Mouse (Mus musculus): ENCODE measurements at regions not wholly inside any gene's neighbourhood (a gene's known extent, or its start where the extent isn't known, plus 50 kb on each side); places are given as distances from the start of the nearest gene placed in this dataset.
A peak's percentile ranks its signal among the peaks of the same experiment; 100 is the strongest.
"Not testable (repeated sequence)": the region's sequence is repeated elsewhere in the genome, so short reads cannot be mapped to it uniquely, and the experiment has no call there.

GRCm38 (mm10) chr3:20776964-20777304 lies 410.0 kb upstream of the Agtr1b start:
- TF ChIP-seq CTCF (conservative IDR thresholded peaks at IDR 0.05) = no peak
- no peak for DNase-seq (ENCODE audit: low spot score in 2 of 2)
- no peak overlapping the region for H3K4me3 ChIP-seq
- H3K27ac ChIP-seq = 0 out of 2 replicates have a peak overlapping the region, but pooled peaks have one; percentile 23

GRCm38 (mm10) chr3:20776128-20776963 lies 409.4 kb upstream of the Agtr1b start:
- no peak overlapping the region for H3K4me3 ChIP-seq
- H3K27ac ChIP-seq = peak overlapping the region; percentile 64; the same call in 1 of the 2 replicates
- DNase-seq (ENCODE audit: low spot score in 2 of 2) = peak; percentile 22 to 54
- no peak for TF ChIP-seq CTCF (conservative IDR thresholded peaks at IDR 0.05)

- no peak for TF ChIP-seq CTCF (conservative IDR thresholded peaks at IDR 0.05)
- peak; percentile 23 to 66 for DNase-seq (ENCODE audit: low spot score in 2 of 2)
- Histone ChIP-seq H3K27ac (peak overlapping the region; percentile 56; the same call in 1 of the 2 replicates), H3K4me3 (no peak overlapping the region)
These were observed 367.3 kb upstream of the Agtr1b start for GRCm38 (mm10) chr3:20734302-20734701.

GRCm38 (mm10) chr3:20732005-20732404 lies 365.0 kb upstream of the Agtr1b start:
- DNase-seq (ENCODE audit: low spot score in 2 of 2) = no peak
- TF ChIP-seq CTCF (conservative IDR thresholded peaks at IDR 0.05) = no peak
- H3K4me3 ChIP-seq = no peak overlapping the region
- no peak overlapping the region for H3K27ac ChIP-seq

- TF ChIP-seq CTCF (conservative IDR thresholded peaks at IDR 0.05) = no peak
- DNase-seq (ENCODE audit: low spot score in 2 of 2) = no peak
- Histone ChIP-seq H3K27ac (no peak overlapping the region), H3K4me3 (no peak overlapping the region)
These were observed 363.5 kb upstream of the Agtr1b start for GRCm38 (mm10) chr3:20730481-20730880.

- H3K27ac ChIP-seq; DNase-seq (ENCODE audit: low spot score in 2 of 2); H3K4me3 ChIP-seq: not testable (repeated sequence)
These were observed 362.8 kb upstream of the Agtr1b start for GRCm38 (mm10) chr3:20729776-20730175.

- DNase-seq (ENCODE audit: low spot score in 2 of 2) = no peak
- Histone ChIP-seq H3K4me3 (no peak overlapping the region), H3K27ac (no peak overlapping the region)
- no peak for TF ChIP-seq CTCF (conservative IDR thresholded peaks at IDR 0.05)
These were observed 347.7 kb upstream of the Agtr1b start for GRCm38 (mm10) chr3:20714671-20715070.

- Histone ChIP-seq H3K4me3 (no peak overlapping the region), H3K27ac (no peak overlapping the region)
- DNase-seq (ENCODE audit: low spot score in 2 of 2) = no peak
- no peak for TF ChIP-seq CTCF (conservative IDR thresholded peaks at IDR 0.05)
These were observed 342.7 kb upstream of the Agtr1b start for GRCm38 (mm10) chr3:20709661-20710060.

GRCm38 (mm10) chr3:20695322-20695859 lies 328.4 kb upstream of the Agtr1b start:
- DNase-seq (ENCODE audit: low spot score in 2 of 2) = peak in 1 of 2 experiments; percentile 30
- Histone ChIP-seq H3K4me3 (no peak overlapping the region), H3K27ac (no peak overlapping the region)
- TF ChIP-seq CTCF (conservative IDR thresholded peaks at IDR 0.05) = no peak

- Histone ChIP-seq H3K4me3 (no peak overlapping the region), H3K27ac (no peak overlapping the region)
- TF ChIP-seq CTCF (conservative IDR thresholded peaks at IDR 0.05) = no peak
- no peak for DNase-seq (ENCODE audit: low spot score in 2 of 2)
These were observed 314.0 kb upstream of the Agtr1b start for GRCm38 (mm10) chr3:20680944-20681494.

GRCm38 (mm10) chr3:20661883-20662282 lies 294.9 kb upstream of the Agtr1b start:
- DNase-seq (ENCODE audit: low spot score in 2 of 2) = peak; percentile 31
- no peak for TF ChIP-seq CTCF (conservative IDR thresholded peaks at IDR 0.05)
- H3K4me3 ChIP-seq = no peak overlapping the region
- H3K27ac ChIP-seq = peak overlapping the region; percentile 57

- Histone ChIP-seq H3K4me3 (no peak overlapping the region), H3K27ac (peak overlapping the region; percentile 46)
- DNase-seq (ENCODE audit: low spot score in 2 of 2) = peak; percentile 25 to 35
- peak; percentile 92 for TF ChIP-seq CTCF (conservative IDR thresholded peaks at IDR 0.05)
These were observed 288.4 kb upstream of the Agtr1b start for GRCm38 (mm10) chr3:20655345-20655744.
